Mouse (Mus musculus): ENCODE results near the gene Slc6a3. TPM values are rescaled to one million over a fixed set of nuclear protein-coding genes. Genes with fewer than 3 reads are reported as not detected.

Gene Slc6a3
- polyA plus RNA-seq, 1 experiment from 2014 or later, result 0.08 TPM

- DNase-seq (ENCODE audit: low spot score) (no peak), ATAC-seq (replicated peaks; ENCODE audit: low FRiP score) (peak; percentile 22; the same call in 1 of the 2 replicates)
- WGBS, result 48% methylated on average over 4 of the region's 4 CpGs
Measured at GRCm38 (mm10) chr13:73603046-73603445, 66.5 kb downstream of the Slc6a3 start.

GRCm38 (mm10) chr13:73603522-73604155 is 67.1 kb downstream of the Slc6a3 start, which contains the start of gene Clptm1l:
Clptm1l (plus strand) TSS chr13:73604006.
- ATAC-seq (replicated peaks; ENCODE audit: low FRiP score) (peak; percentile 97), DNase-seq (ENCODE audit: low spot score) (peak; percentile 98)
- Histone ChIP-seq H3K4me1 (replicated peaks; ENCODE audit: control insufficient read depth, insufficient read depth, low read length) (peaks cover 11% of the 10 kb centered on the region; the same call in 1 of the 2 replicates), H3K9me3 (ENCODE audit: control insufficient read depth, low read length) (no peaks in the 10 kb centered on the region), H3K27me3 (ENCODE audit: control insufficient read depth, insufficient read depth, low read length) (no peaks in the 10 kb centered on the region), H3K4me3 (ENCODE audit: low read depth, low read length) (peak within 1 kb of the TSS; percentile 65), H3K9ac (ENCODE audit: low read length) (peak within 1 kb of the TSS; percentile 86), H3K4me2 (ENCODE audit: low read depth, low read length, severe bottlenecking) (peak within 1 kb of the TSS; percentile 98), H3K27ac (ENCODE audit: low read depth, low read length) (0 out of 2 replicates have a peak within 1 kb of the TSS, but pooled peaks have one; percentile 50), H3K36me3 (ENCODE audit: control insufficient read depth, insufficient read depth, low read length) (no peaks in the 10 kb centered on the region; the same call in 1 of the 2 replicates)
- WGBS, result under 1% methylated on average over 51 of the region's 53 CpGs

More at GRCm38 (mm10) chr13:73603046-73603445, 66.5 kb downstream of the Slc6a3 start:
- Histone ChIP-seq H3K4me1 (replicated peaks; ENCODE audit: control insufficient read depth, insufficient read depth, low read length) (peaks cover 11% of the 10 kb centered on the region; the same call in 1 of the 2 replicates), H3K4me2 (ENCODE audit: low read depth, low read length, severe bottlenecking) (peak overlapping the region; percentile 98), H3K27ac (ENCODE audit: low read depth, low read length) (no peak overlapping the region), H3K9me3 (ENCODE audit: control insufficient read depth, low read length) (no peaks in the 10 kb centered on the region), H3K4me3 (ENCODE audit: low read depth, low read length) (peak overlapping the region; percentile 65), H3K9ac (ENCODE audit: low read length) (peak overlapping the region; percentile 86), H3K36me3 (ENCODE audit: control insufficient read depth, insufficient read depth, low read length) (no peaks in the 10 kb centered on the region; the same call in 1 of the 2 replicates), H3K27me3 (ENCODE audit: control insufficient read depth, insufficient read depth, low read length) (no peaks in the 10 kb centered on the region)

GRCm38 (mm10) chr13:73604156-73604957 is 67.8 kb downstream of the Slc6a3 start:
- ATAC-seq (replicated peaks; ENCODE audit: low FRiP score) (peak; percentile 77), DNase-seq (ENCODE audit: low spot score) (no peak)
- Histone ChIP-seq H3K4me2 (ENCODE audit: low read depth, low read length, severe bottlenecking) (peak overlapping the region; percentile 98), H3K4me3 (ENCODE audit: low read depth, low read length) (peak overlapping the region; percentile 65), H3K27ac (ENCODE audit: low read depth, low read length) (no peak overlapping the region), H3K9me3 (ENCODE audit: control insufficient read depth, low read length) (no peaks in the 10 kb centered on the region), H3K4me1 (replicated peaks; ENCODE audit: control insufficient read depth, insufficient read depth, low read length) (peaks cover 11% of the 10 kb centered on the region; the same call in 1 of the 2 replicates), H3K9ac (ENCODE audit: low read length) (peak overlapping the region; percentile 86), H3K36me3 (ENCODE audit: control insufficient read depth, insufficient read depth, low read length) (no peaks in the 10 kb centered on the region; the same call in 1 of the 2 replicates), H3K27me3 (ENCODE audit: control insufficient read depth, insufficient read depth, low read length) (no peaks in the 10 kb centered on the region)
- WGBS, result 4% methylated on average over 32 of the region's 39 CpGs

GRCm38 (mm10) chr13:73618406-73618805 is 81.9 kb downstream of the Slc6a3 start:
- peaks cover 6% of the 10 kb centered on the region; the same call in 1 of the 2 replicates for H3K36me3 ChIP-seq (ENCODE audit: control insufficient read depth, insufficient read depth, low read length)
- ATAC-seq (replicated peaks; ENCODE audit: low FRiP score), result no peak

GRCm38 (mm10) chr13:73620637-73621036 is 84.1 kb downstream of the Slc6a3 start:
- Histone ChIP-seq H3K27ac (ENCODE audit: low read depth, low read length) (no peak overlapping the region), H3K27me3 (ENCODE audit: control insufficient read depth, insufficient read depth, low read length) (no peaks in the 10 kb centered on the region; the same call in 1 of the 2 replicates), H3K36me3 (ENCODE audit: control insufficient read depth, insufficient read depth, low read length) (peaks cover 6% of the 10 kb centered on the region; the same call in 1 of the 2 replicates), H3K4me3 (ENCODE audit: low read depth, low read length) (no peak overlapping the region), H3K4me1 (replicated peaks; ENCODE audit: control insufficient read depth, insufficient read depth, low read length) (no peaks in the 10 kb centered on the region), H3K9me3 (ENCODE audit: control insufficient read depth, low read length) (no peaks in the 10 kb centered on the region), H3K4me2 (ENCODE audit: low read depth, low read length, severe bottlenecking) (no peak overlapping the region), H3K9ac (ENCODE audit: low read length) (no peak overlapping the region)
- WGBS, result 77% methylated on average over 6 of the region's 6 CpGs
- DNase-seq (ENCODE audit: low spot score) (no peak), ATAC-seq (replicated peaks; ENCODE audit: low FRiP score) (no peak)

More at GRCm38 (mm10) chr13:73618406-73618805, 81.9 kb downstream of the Slc6a3 start:
- Histone ChIP-seq H3K27ac (ENCODE audit: low read depth, low read length) (no peak overlapping the region), H3K27me3 (ENCODE audit: control insufficient read depth, insufficient read depth, low read length) (no peaks in the 10 kb centered on the region), H3K4me1 (replicated peaks; ENCODE audit: control insufficient read depth, insufficient read depth, low read length) (no peaks in the 10 kb centered on the region), H3K9me3 (ENCODE audit: control insufficient read depth, low read length) (no peaks in the 10 kb centered on the region), H3K4me3 (ENCODE audit: low read depth, low read length) (no peak overlapping the region), H3K9ac (ENCODE audit: low read length) (no peak overlapping the region), H3K4me2 (ENCODE audit: low read depth, low read length, severe bottlenecking) (no peak overlapping the region)
- DNase-seq (ENCODE audit: low spot score), result no peak
- WGBS, result 96% methylated on average over 5 of the region's 5 CpGs

- 43% methylated on average over 6 of the region's 6 CpGs for WGBS
- Histone ChIP-seq H3K27ac (ENCODE audit: low read depth, low read length) (no peak overlapping the region), H3K9ac (ENCODE audit: low read length) (peak overlapping the region; percentile 76), H3K36me3 (ENCODE audit: control insufficient read depth, insufficient read depth, low read length) (no peaks in the 10 kb centered on the region; the same call in 1 of the 2 replicates), H3K4me1 (replicated peaks; ENCODE audit: control insufficient read depth, insufficient read depth, low read length) (0 out of 2 replicates have a peak, but pooled peaks cover 2% of the 10 kb centered on the region), H3K9me3 (ENCODE audit: control insufficient read depth, low read length) (no peaks in the 10 kb centered on the region), H3K27me3 (ENCODE audit: control insufficient read depth, insufficient read depth, low read length) (peaks cover 2% of the 10 kb centered on the region; the same call in 1 of the 2 replicates), H3K4me2 (ENCODE audit: low read depth, low read length, severe bottlenecking) (peak overlapping the region; percentile 91), H3K4me3 (ENCODE audit: low read depth, low read length) (peak overlapping the region; percentile 54)
- DNase-seq (ENCODE audit: low spot score) (no peak), ATAC-seq (replicated peaks; ENCODE audit: low FRiP score) (no peak)
Measured at GRCm38 (mm10) chr13:73626410-73626744, 89.8 kb downstream of the Slc6a3 start.

- Histone ChIP-seq H3K27ac (ENCODE audit: low read depth, low read length) (no peak within 1 kb of the TSS), H3K9ac (ENCODE audit: low read length) (peak within 1 kb of the TSS; percentile 76), H3K27me3 (ENCODE audit: control insufficient read depth, insufficient read depth, low read length) (peaks cover 2% of the 10 kb centered on the region; the same call in 1 of the 2 replicates), H3K4me3 (ENCODE audit: low read depth, low read length) (peak within 1 kb of the TSS; percentile 54), H3K4me2 (ENCODE audit: low read depth, low read length, severe bottlenecking) (peak within 1 kb of the TSS; percentile 91), H3K4me1 (replicated peaks; ENCODE audit: control insufficient read depth, insufficient read depth, low read length) (0 out of 2 replicates have a peak, but pooled peaks cover 2% of the 10 kb centered on the region), H3K36me3 (ENCODE audit: control insufficient read depth, insufficient read depth, low read length) (no peaks in the 10 kb centered on the region; the same call in 1 of the 2 replicates), H3K9me3 (ENCODE audit: control insufficient read depth, low read length) (no peaks in the 10 kb centered on the region)
- DNase-seq (ENCODE audit: low spot score) (peak; percentile 79), ATAC-seq (replicated peaks; ENCODE audit: low FRiP score) (peak; percentile 87)
- 8% methylated on average over 47 of the region's 47 CpGs for WGBS
Measured at GRCm38 (mm10) chr13:73626745-73627549, 90.4 kb downstream of the Slc6a3 start, which contains the start of gene Tert. Tert (plus strand) TSS chr13:73626911.
